Mouse (Mus musculus) bone marrow macrophage, adult 2 months (primary cell): ENCODE measurements around the gene Gnb5.

Experiments
- CTCF ChIP-seq: IDR thresholded peaks from 2 replicates; pipeline ENCODE4 v1.5.1; 2012; ENCODE audit warnings: low read depth, mild to moderate bottlenecking, low read length, moderate library complexity
- POLR2A ChIP-seq: IDR thresholded peaks from 2 replicates; pipeline ENCODE4 v1.6.1; 2012; ENCODE audit warnings: mild to moderate bottlenecking, low read depth, low read length, borderline replicate concordance

DNA sequence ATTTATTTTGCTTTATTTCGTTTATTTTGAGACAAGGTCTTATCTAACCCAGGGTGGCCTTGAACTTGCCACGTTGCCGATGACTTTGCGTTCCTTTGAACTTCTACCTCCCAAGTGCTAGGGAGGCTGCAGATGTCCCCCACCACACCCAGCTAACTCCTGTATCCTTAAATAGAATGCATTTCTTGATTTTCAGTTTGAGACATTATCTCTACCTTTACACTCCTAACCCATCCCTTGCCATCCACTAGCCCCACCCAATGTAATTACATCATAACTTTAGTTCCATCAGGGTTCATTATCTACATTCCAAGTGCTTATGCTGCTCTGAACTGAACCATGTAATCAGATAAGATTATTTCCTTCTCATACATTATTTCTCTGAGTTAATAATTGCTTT is 49.7 kb downstream of the Gnb5 start:
- no peak for TF ChIP-seq POLR2A
- TF ChIP-seq CTCF: no peak
